In genomic region chrX:73613665-73614064, GRCm38 (mm10) we compare ENCODE assay signal across 19 mouse cellular contexts. TPM values are rescaled to one million over a fixed set of nuclear protein-coding genes. Genes with fewer than 3 reads are reported as not detected.
DNase-seq lines count a peak whose midpoint lies in the region; ATAC-seq and TF ChIP-seq lines count a peak whose summit lies in the region.
"Had no signal": no experiment of that assay in that cellular context is flagged by ENCODE, and none has a peak within 500 bp of the region (broad histone marks: within the 10 kb centered on the region; RNA-seq: fewer than 3 reads in every experiment).

No protein-coding gene starts in this region.

- H3K36me3 ChIP-seq in kidney, embryonic 15.5 days = no peaks in the 10 kb centered on the region
- no peaks in the 10 kb centered on the region for H3K36me3 ChIP-seq in stomach, embryonic 14.5 days (ENCODE audit: control insufficient read depth, insufficient read depth, low read length)
- H3K36me3 ChIP-seq in midbrain, postnatal 0 days (ENCODE audit: insufficient read depth, low read length) = no peaks in the 10 kb centered on the region
- H3K36me3 ChIP-seq: embryonic facial prominence, embryonic 15.5 days; hindbrain, embryonic 12.5 days had no signal

- no peak for TF ChIP-seq CTCF in midbrain, postnatal 0 days (IDR thresholded peaks at IDR 0.05)

- H3K9me3 ChIP-seq in kidney, embryonic 15.5 days (replicated peaks) = no peaks in the 10 kb centered on the region
- H3K9me3 ChIP-seq in stomach, embryonic 14.5 days (ENCODE audit: control insufficient read depth, low read depth, low read length) = no peaks in the 10 kb centered on the region
- H3K9me3 ChIP-seq in midbrain, postnatal 0 days (ENCODE audit: low read length) = no peaks in the 10 kb centered on the region
- H3K9me3 ChIP-seq: embryonic facial prominence, embryonic 15.5 days; hindbrain, embryonic 12.5 days had no signal

- ATAC-seq in kidney, embryonic 15.5 days (replicated peaks; ENCODE audit: low FRiP score) = peak; percentile 64; the same call in 1 of the 2 replicates
- ATAC-seq in stomach, embryonic 14.5 days (ENCODE audit: insufficient number of reproducible peaks, insufficient read depth, low FRiP score, low read depth) = peak; percentile 65; the same call in 1 of the 2 replicates
- no peak for ATAC-seq in midbrain, postnatal 0 days (ENCODE audit: low FRiP score)
- ATAC-seq: forebrain, postnatal 0 days had no signal

- no peak overlapping the region for H3K4me3 ChIP-seq in kidney, embryonic 15.5 days (replicated peaks)
- no peak overlapping the region for H3K4me3 ChIP-seq in stomach, embryonic 14.5 days (ENCODE audit: low read depth, low read length)
- H3K4me3 ChIP-seq in midbrain, postnatal 0 days (ENCODE audit: low read depth, low read length) = no peak overlapping the region
- H3K4me3 ChIP-seq: embryonic facial prominence, embryonic 15.5 days; hindbrain, embryonic 12.5 days had no signal

- no peak for DNase-seq in kidney, postnatal 25 days
- peak; percentile 9 for DNase-seq in lung, postnatal 36 days
- no peak for DNase-seq in lung, postnatal 14 days
- DNase-seq in midbrain, postnatal 0 days (ENCODE audit: low spot score) = no peak
- no peak for DNase-seq in urinary bladder, postnatal 4 days (ENCODE audit: low spot score in 2 of 2)
- DNase-seq: cerebellum, adult 2 months; cerebellum, postnatal 36 days; forebrain, postnatal 0 days; heart, postnatal 10 days; retina, postnatal 1 day; right cerebral cortex, postnatal 4 days; thymus, adult 18-20 months had no signal

- peak overlapping the region; percentile 37; the same call in 1 of the 2 replicates for H3K27ac ChIP-seq in kidney, embryonic 15.5 days
- peak overlapping the region; percentile 44; the same call in 1 of the 2 replicates for H3K27ac ChIP-seq in stomach, embryonic 14.5 days (ENCODE audit: low read length)
- H3K27ac ChIP-seq in midbrain, postnatal 0 days (ENCODE audit: low read depth, low read length) = no peak overlapping the region
- H3K27ac ChIP-seq: embryonic facial prominence, embryonic 15.5 days; hindbrain, embryonic 12.5 days had no signal

- no peak overlapping the region for H3K9ac ChIP-seq in kidney, embryonic 15.5 days
- H3K9ac ChIP-seq in stomach, embryonic 14.5 days (replicated peaks; ENCODE audit: low read depth, low read length) = no peak overlapping the region
- no peak overlapping the region for H3K9ac ChIP-seq in midbrain, postnatal 0 days (replicated peaks; ENCODE audit: low read length, poor library complexity, severe bottlenecking)
- H3K9ac ChIP-seq: embryonic facial prominence, embryonic 15.5 days; forebrain, postnatal 0 days; hindbrain, embryonic 12.5 days had no signal

- no peaks in the 10 kb centered on the region for H3K4me1 ChIP-seq in kidney, embryonic 15.5 days
- H3K4me1 ChIP-seq in stomach, embryonic 14.5 days (ENCODE audit: control insufficient read depth, insufficient read depth, low read length) = no peaks in the 10 kb centered on the region
- H3K4me1 ChIP-seq in midbrain, postnatal 0 days (ENCODE audit: insufficient read depth, low read length) = no peaks in the 10 kb centered on the region
- H3K4me1 ChIP-seq: embryonic facial prominence, embryonic 15.5 days; hindbrain, embryonic 12.5 days had no signal

- H3K4me2 ChIP-seq in kidney, embryonic 15.5 days = no peak overlapping the region
- H3K4me2 ChIP-seq in stomach, embryonic 14.5 days (replicated peaks; ENCODE audit: low read depth, low read length) = no peak overlapping the region
- no peak overlapping the region for H3K4me2 ChIP-seq in midbrain, postnatal 0 days (ENCODE audit: low read depth, low read length, poor library complexity, severe bottlenecking)
- H3K4me2 ChIP-seq: embryonic facial prominence, embryonic 15.5 days; heart, embryonic 11.5 days; hindbrain, embryonic 12.5 days; midbrain, embryonic 11.5 days had no signal

- peaks cover 22% of the 10 kb centered on the region for H3K27me3 ChIP-seq in kidney, embryonic 15.5 days
- no peaks in the 10 kb centered on the region for H3K27me3 ChIP-seq in stomach, embryonic 14.5 days (ENCODE audit: control insufficient read depth, insufficient read depth, low read length)
- H3K27me3 ChIP-seq in midbrain, postnatal 0 days (ENCODE audit: insufficient read depth, low read length) = no peaks in the 10 kb centered on the region

- WGBS in kidney, embryonic 15.5 days = 46% methylated on average over 4 of the region's 4 CpGs
- WGBS in stomach, embryonic 14.5 days = 52% methylated on average over 4 of the region's 4 CpGs
- WGBS in midbrain, postnatal 0 days = 79% methylated on average over 4 of the region's 4 CpGs

RNA-seq across cellular contexts. Expression of gene Dusp9, which starts 25.6 kb away (rescaled TPM):
- polyA plus RNA-seq in kidney, embryonic 15.5 days (2015; fragmentation: Nextera tagmentation; extraction: Ambion mirVana) = 27.9 and 29.3 TPM in 2 replicates
- polyA plus RNA-seq in stomach, embryonic 14.5 days (2014; fragmentation: Nextera tagmentation; extraction: Ambion mirVana) = 5.0 and 7.3 TPM in 2 replicates
- 1.4 and 2.1 TPM in 2 replicates for total RNA-seq in midbrain, postnatal 0 days (2014; rRNA removed)
- 0.39 and 0.68 TPM in 2 replicates for polyA plus RNA-seq in midbrain, postnatal 0 days (2015; fragmentation: Nextera tagmentation; extraction: Ambion mirVana)
- total RNA-seq: monocyte, adult 5-6 weeks had no signal

RNA-seq across cellular contexts. Expression of gene Pnck, which starts 46.3 kb away (rescaled TPM):
- 14.5 and 17.3 TPM in 2 replicates for polyA plus RNA-seq in kidney, embryonic 15.5 days (2015; fragmentation: Nextera tagmentation; extraction: Ambion mirVana)
- polyA plus RNA-seq in stomach, embryonic 14.5 days (2014; fragmentation: Nextera tagmentation; extraction: Ambion mirVana) = 27.0 and 27.7 TPM in 2 replicates
- 89.4 and 136 TPM in 2 replicates for total RNA-seq in midbrain, postnatal 0 days (2014; rRNA removed)
- 159 and 172 TPM in 2 replicates for polyA plus RNA-seq in midbrain, postnatal 0 days (2015; fragmentation: Nextera tagmentation; extraction: Ambion mirVana)
- total RNA-seq: monocyte, adult 5-6 weeks had no signal

RNA-seq across cellular contexts. Expression of gene Slc6a8, which starts 59.3 kb away (rescaled TPM):
- polyA plus RNA-seq in kidney, embryonic 15.5 days (2015; fragmentation: Nextera tagmentation; extraction: Ambion mirVana) = 7.1 and 7.9 TPM in 2 replicates
- polyA plus RNA-seq in stomach, embryonic 14.5 days (2014; fragmentation: Nextera tagmentation; extraction: Ambion mirVana) = 11.0 and 12.2 TPM in 2 replicates
- total RNA-seq in midbrain, postnatal 0 days (2014; rRNA removed) = 49.5 and 69.4 TPM in 2 replicates
- polyA plus RNA-seq in midbrain, postnatal 0 days (2015; fragmentation: Nextera tagmentation; extraction: Ambion mirVana) = 6.0 and 6.6 TPM in 2 replicates
- total RNA-seq: monocyte, adult 5-6 weeks had no signal
